Mouse (Mus musculus) forebrain, embryonic 12.5 days (tissue): ENCODE results near the gene Lcp2. TPM values are rescaled to one million over a fixed set of nuclear protein-coding genes. Genes with fewer than 3 reads are reported as not detected.

ENCODE experiments used
- ATAC-seq: fragments of 200-750 bp; cut with Nextera tagmentation; 2 replicates; pipeline ENCODE4 v1.8.0; 2017; ENCODE audit warnings: moderate TSS enrichment; ENCODE audit not compliant: low FRiP score
- H3K27ac ChIP-seq: fragments of 300-500 bp; sonication (generic); 2 replicates; pipeline ENCODE4 v1.5.1; 2016; ENCODE audit warnings: mild to moderate bottlenecking
- H3K27me3 ChIP-seq: fragments of 300-500 bp; sonication (generic); 2 replicates; pipeline ENCODE4 v1.6.1; 2016; ENCODE audit warnings: mild to moderate bottlenecking
- H3K36me3 ChIP-seq: fragments of 300-500 bp; sonication (generic); replicated peaks from 2 replicates; pipeline ENCODE4 v1.6.1; 2016; ENCODE audit warnings: mild to moderate bottlenecking
- H3K4me1 ChIP-seq: fragments of 300-500 bp; sonication (generic); 2 replicates; pipeline ENCODE4 v1.6.1; 2016
- H3K4me2 ChIP-seq: fragments of 300-500 bp; sonication (generic); 2 replicates; pipeline ENCODE4 v1.6.1; 2016; ENCODE audit warnings: mild to moderate bottlenecking, moderate library complexity
- H3K4me3 ChIP-seq: fragments of 300-500 bp; sonication (generic); replicated peaks from 2 replicates; pipeline ENCODE4 v1.5.1; 2016; ENCODE audit warnings: mild to moderate bottlenecking
- H3K9ac ChIP-seq: fragments of 300-500 bp; sonication (generic); 2 replicates; pipeline ENCODE4 v1.6.1; 2016; ENCODE audit warnings: mild to moderate bottlenecking
- H3K9me3 ChIP-seq: fragments of 300-500 bp; sonication (generic); 2 replicates; pipeline ENCODE4 v1.6.1; 2016
- WGBS: fragments of 180-500 bp; shearing (Covaris S2); methylation state at CpG from one replicate; pipeline ENCODE4 v1.1.7; 2016; 5-methylcytosine and 5-hydroxymethylcytosine counted together
- polyA plus RNA-seq: library from polyadenylated mRNA; unstranded; fragments of >200 nt; fragmentation: Nextera tagmentation; extraction: Ambion mirVana; gene quantifications from 2 replicates; pipeline ENCODE4 v1.2.1, GENCODE M21; 2016

The Lcp2 gene
- polyA plus RNA-seq, 1 experiment from 2014 or later = 1.8 TPM

- Histone ChIP-seq H3K4me3 (no peak overlapping the region), H3K4me1 (no peaks in the 10 kb centered on the region), H3K27me3 (no peaks in the 10 kb centered on the region), H3K9ac (no peak overlapping the region), H3K36me3 (no peaks in the 10 kb centered on the region), H3K27ac (no peak overlapping the region), H3K4me2 (no peak overlapping the region), H3K9me3 (no peaks in the 10 kb centered on the region)
- WGBS = 67% methylated on average over 6 of the region's 6 CpGs
- ATAC-seq = no peak
Observed at GRCm38 (mm10) chr11:34012007-34012652, 34.6 kb upstream of the Lcp2 start.

DNA sequence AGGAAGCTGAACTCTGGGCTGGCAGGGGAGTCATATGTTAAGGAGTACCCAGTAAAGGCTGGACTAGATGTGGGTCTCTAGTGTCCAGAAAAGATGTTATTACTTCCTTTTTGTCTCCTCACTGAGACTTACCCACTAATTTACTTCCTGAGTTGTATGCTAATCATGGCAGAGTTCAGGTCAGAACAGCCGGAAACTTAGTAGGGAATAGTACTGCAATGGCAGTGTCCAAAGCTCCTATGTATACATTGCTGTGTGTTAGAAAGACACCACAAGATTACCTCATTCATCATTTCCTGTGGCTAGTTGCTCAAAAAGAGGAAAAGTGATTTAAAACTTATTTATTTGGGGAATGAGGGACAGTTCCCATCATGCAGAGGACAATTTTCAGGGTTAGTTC lies 21.6 kb upstream of the Lcp2 start:
- no peaks in the 10 kb centered on the region for H3K36me3 ChIP-seq
- no peak overlapping the region for H3K4me2 ChIP-seq
- no peaks in the 10 kb centered on the region for H3K27me3 ChIP-seq
- no peak overlapping the region for H3K9ac ChIP-seq
- H3K4me3 ChIP-seq = no peak overlapping the region
- H3K4me1 ChIP-seq = no peaks in the 10 kb centered on the region
- H3K27ac ChIP-seq = no peak overlapping the region
- no peaks in the 10 kb centered on the region for H3K9me3 ChIP-seq
- WGBS = 78% methylated on average over 1 of the region's 1 CpGs
- ATAC-seq = no peak

- Histone ChIP-seq H3K9ac (no peak overlapping the region), H3K27ac (no peak overlapping the region), H3K27me3 (no peaks in the 10 kb centered on the region), H3K4me3 (no peak overlapping the region), H3K36me3 (no peaks in the 10 kb centered on the region), H3K4me1 (no peaks in the 10 kb centered on the region), H3K9me3 (no peaks in the 10 kb centered on the region), H3K4me2 (no peak overlapping the region)
- ATAC-seq = no peak
- 42% methylated on average over 5 of the region's 5 CpGs for WGBS
Observed at GRCm38 (mm10) chr11:34029658-34030057, 17.1 kb upstream of the Lcp2 start.

DNA sequence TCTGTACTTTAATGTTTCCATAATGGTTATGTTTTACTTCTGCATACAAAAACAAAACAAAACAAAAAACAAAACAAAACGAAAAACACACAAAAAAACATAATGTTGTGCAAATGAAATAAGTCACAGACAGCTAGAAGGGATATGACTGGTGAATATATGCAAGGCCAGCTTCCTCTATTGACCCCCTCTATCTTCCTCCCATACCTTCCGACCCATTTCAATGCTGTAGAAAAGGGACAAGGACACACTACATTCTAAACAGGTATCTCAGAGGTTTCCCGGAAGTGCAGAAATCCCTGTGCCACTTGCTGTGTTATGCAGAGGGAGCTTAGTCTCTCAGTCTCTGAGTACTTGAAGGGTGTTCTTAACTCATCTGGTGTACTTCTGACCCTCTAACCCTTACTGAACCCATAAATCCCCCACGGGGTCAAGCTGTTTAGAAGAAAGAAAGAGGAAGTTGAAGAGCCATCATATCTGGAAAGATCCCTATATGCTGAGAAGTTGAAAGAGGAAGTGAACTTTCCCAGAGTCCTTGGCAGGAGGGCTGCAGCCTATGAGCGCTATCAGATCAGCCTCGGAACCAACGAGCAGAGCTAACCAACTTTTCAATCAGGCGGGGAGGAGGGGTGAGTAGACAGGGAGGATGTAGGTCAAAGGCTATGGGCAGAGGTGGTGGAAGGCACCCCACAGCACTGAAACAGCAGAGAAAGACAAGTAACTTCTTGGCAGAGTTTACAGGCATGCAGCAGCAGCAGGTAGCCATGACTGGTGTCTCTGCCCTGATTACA lies 15.5 kb upstream of the Lcp2 start:
- 79% methylated on average over 8 of the region's 8 CpGs for WGBS
- ATAC-seq = no peak
- Histone ChIP-seq H3K4me3 (no peak overlapping the region), H3K4me1 (no peaks in the 10 kb centered on the region), H3K36me3 (no peaks in the 10 kb centered on the region), H3K27me3 (no peaks in the 10 kb centered on the region), H3K4me2 (no peak overlapping the region), H3K9ac (no peak overlapping the region), H3K9me3 (no peaks in the 10 kb centered on the region), H3K27ac (no peak overlapping the region)

GRCm38 (mm10) chr11:34034008-34034505 lies 12.7 kb upstream of the Lcp2 start:
- no peak overlapping the region for H3K27ac ChIP-seq
- no peak for ATAC-seq
- H3K27me3 ChIP-seq = no peaks in the 10 kb centered on the region
- WGBS = 94% methylated on average over 5 of the region's 5 CpGs
- no peaks in the 10 kb centered on the region for H3K9me3 ChIP-seq
- no peaks in the 10 kb centered on the region for H3K4me1 ChIP-seq
- H3K4me2 ChIP-seq = no peak overlapping the region
- H3K36me3 ChIP-seq = no peaks in the 10 kb centered on the region
- H3K4me3 ChIP-seq = no peak overlapping the region
- H3K9ac ChIP-seq = no peak overlapping the region

DNA sequence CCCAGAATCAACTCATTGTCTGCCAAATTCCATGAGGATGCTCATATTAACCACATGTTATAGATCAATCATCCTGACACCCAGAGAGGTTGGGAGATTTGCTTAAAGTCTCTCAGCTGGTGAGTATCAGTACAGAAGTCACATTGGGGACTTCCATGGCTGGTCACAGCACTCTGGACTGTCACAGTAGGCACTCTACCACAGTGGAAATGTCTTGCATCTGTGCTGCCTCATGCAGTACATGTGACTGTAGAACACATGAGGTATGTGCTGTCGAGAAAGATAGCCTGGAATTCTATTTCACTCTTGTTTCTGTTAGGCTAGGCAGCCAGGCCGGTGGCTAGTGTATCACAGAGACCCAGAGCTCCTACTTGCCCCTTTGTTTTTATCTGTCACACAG lies 11.9 kb upstream of the Lcp2 start:
- no peaks in the 10 kb centered on the region for H3K36me3 ChIP-seq
- H3K9me3 ChIP-seq = no peaks in the 10 kb centered on the region
- no peak overlapping the region for H3K9ac ChIP-seq
- WGBS = 73% methylated on average over 2 of the region's 2 CpGs
- H3K4me3 ChIP-seq = no peak overlapping the region
- no peaks in the 10 kb centered on the region for H3K27me3 ChIP-seq
- ATAC-seq = no peak
- no peak overlapping the region for H3K4me2 ChIP-seq
- no peak overlapping the region for H3K27ac ChIP-seq
- H3K4me1 ChIP-seq = no peaks in the 10 kb centered on the region

- WGBS = 85% methylated on average over 5 of the region's 5 CpGs
- H3K27ac ChIP-seq = no peak overlapping the region
- no peaks in the 10 kb centered on the region for H3K36me3 ChIP-seq
- H3K9ac ChIP-seq = no peak overlapping the region
- no peak overlapping the region for H3K4me3 ChIP-seq
- H3K4me1 ChIP-seq = no peaks in the 10 kb centered on the region
- H3K27me3 ChIP-seq = no peaks in the 10 kb centered on the region
- no peaks in the 10 kb centered on the region for H3K9me3 ChIP-seq
- ATAC-seq = no peak
- H3K4me2 ChIP-seq = no peak overlapping the region
Observed at GRCm38 (mm10) chr11:34035909-34036658, 10.6 kb upstream of the Lcp2 start.

DNA sequence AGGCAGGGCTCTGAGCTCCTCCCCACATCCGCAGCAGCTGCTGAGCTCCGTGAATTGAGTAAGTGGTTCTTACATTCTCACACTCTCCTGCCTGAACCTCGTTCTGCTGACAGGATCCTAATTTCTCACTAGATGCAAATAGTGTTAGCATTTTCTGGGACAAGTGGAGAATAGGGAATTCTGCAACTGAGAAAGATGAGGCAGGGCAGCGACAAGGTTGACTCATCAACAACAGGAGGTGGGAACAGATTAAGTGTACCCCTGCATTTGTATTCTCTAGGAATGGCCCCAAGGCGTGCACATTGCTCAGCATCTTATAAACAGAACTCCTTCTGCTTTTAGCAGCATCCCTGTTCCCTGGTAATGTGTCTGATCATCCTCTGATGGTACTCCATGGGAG lies 6.7 kb upstream of the Lcp2 start:
- H3K4me2 ChIP-seq = no peak overlapping the region
- H3K4me3 ChIP-seq = no peak overlapping the region
- H3K36me3 ChIP-seq = no peaks in the 10 kb centered on the region
- no peak for ATAC-seq
- H3K4me1 ChIP-seq = no peaks in the 10 kb centered on the region
- H3K27me3 ChIP-seq = no peaks in the 10 kb centered on the region
- H3K27ac ChIP-seq = no peak overlapping the region
- WGBS = 82% methylated on average over 5 of the region's 5 CpGs
- no peaks in the 10 kb centered on the region for H3K9me3 ChIP-seq
- H3K9ac ChIP-seq = no peak overlapping the region

- H3K27me3 ChIP-seq = no peaks in the 10 kb centered on the region
- H3K4me2 ChIP-seq = no peak overlapping the region
- no peaks in the 10 kb centered on the region for H3K9me3 ChIP-seq
- ATAC-seq = no peak
- H3K4me3 ChIP-seq = no peak overlapping the region
- H3K4me1 ChIP-seq = no peaks in the 10 kb centered on the region
- WGBS = 56% methylated on average over 1 of the region's 1 CpGs
- no peaks in the 10 kb centered on the region for H3K36me3 ChIP-seq
- H3K9ac ChIP-seq = no peak overlapping the region
- H3K27ac ChIP-seq = no peak overlapping the region
Observed at GRCm38 (mm10) chr11:34042808-34043207, 3.9 kb upstream of the Lcp2 start.

- H3K27ac ChIP-seq = no peak overlapping the region
- 91% methylated on average over 5 of the region's 5 CpGs for WGBS
Observed at GRCm38 (mm10) chr11:34047542-34047937, 820 bp downstream of the Lcp2 start.

GRCm38 (mm10) chr11:34048375-34049124 lies 1.8 kb downstream of the Lcp2 start:
- Histone ChIP-seq H3K36me3 (no peaks in the 10 kb centered on the region), H3K9me3 (no peaks in the 10 kb centered on the region), H3K9ac (no peak overlapping the region), H3K4me3 (no peak overlapping the region), H3K27ac (no peak overlapping the region), H3K4me2 (no peak overlapping the region), H3K4me1 (no peaks in the 10 kb centered on the region), H3K27me3 (no peaks in the 10 kb centered on the region)
- 92% methylated on average over 8 of the region's 8 CpGs for WGBS
- ATAC-seq = no peak

More at GRCm38 (mm10) chr11:34047542-34047937, 820 bp downstream of the Lcp2 start:
- H3K36me3 ChIP-seq = no peaks in the 10 kb centered on the region
- no peak for ATAC-seq
- no peak overlapping the region for H3K9ac ChIP-seq
- H3K4me2 ChIP-seq = no peak overlapping the region
- no peaks in the 10 kb centered on the region for H3K4me1 ChIP-seq
- H3K4me3 ChIP-seq = no peak overlapping the region
- no peaks in the 10 kb centered on the region for H3K27me3 ChIP-seq
- H3K9me3 ChIP-seq = no peaks in the 10 kb centered on the region

DNA sequence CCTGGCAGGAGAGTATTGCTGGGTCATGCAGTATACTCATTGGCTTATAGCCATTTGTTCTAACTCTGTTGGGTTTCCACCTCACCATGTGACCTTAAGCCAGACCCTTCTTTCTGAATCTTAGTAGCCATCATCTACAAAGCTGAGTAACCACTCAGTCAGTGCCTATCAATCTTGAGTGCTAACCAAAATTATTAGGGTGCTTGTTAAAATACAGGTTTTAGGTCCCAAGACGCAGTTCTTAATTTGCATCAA lies 2.3 kb downstream of the Lcp2 start:
- 88% methylated on average over 1 of the region's 1 CpGs for WGBS
- no peaks in the 10 kb centered on the region for H3K36me3 ChIP-seq
- H3K4me1 ChIP-seq = no peaks in the 10 kb centered on the region
- H3K27ac ChIP-seq = no peak overlapping the region
- H3K9me3 ChIP-seq = no peaks in the 10 kb centered on the region
- H3K27me3 ChIP-seq = no peaks in the 10 kb centered on the region
- H3K9ac ChIP-seq = no peak overlapping the region
- ATAC-seq = no peak
- H3K4me3 ChIP-seq = no peak overlapping the region
- no peak overlapping the region for H3K4me2 ChIP-seq
